Mouse (Mus musculus) lung, adult 18-20 months (tissue): ENCODE results near the gene Pafah2.
"Not testable (repeated sequence)": the region's sequence is repeated elsewhere in the genome, so short reads cannot be mapped to it uniquely, and the experiment has no call there.

ENCODE experiments used
- DNase-seq, 2 experiments: peaks; one replicate each; pipeline ENCODE4 v3.0.0; 2022; ENCODE audit warnings: mixed read lengths in 2 of 2

The Pafah2 gene

DNA sequence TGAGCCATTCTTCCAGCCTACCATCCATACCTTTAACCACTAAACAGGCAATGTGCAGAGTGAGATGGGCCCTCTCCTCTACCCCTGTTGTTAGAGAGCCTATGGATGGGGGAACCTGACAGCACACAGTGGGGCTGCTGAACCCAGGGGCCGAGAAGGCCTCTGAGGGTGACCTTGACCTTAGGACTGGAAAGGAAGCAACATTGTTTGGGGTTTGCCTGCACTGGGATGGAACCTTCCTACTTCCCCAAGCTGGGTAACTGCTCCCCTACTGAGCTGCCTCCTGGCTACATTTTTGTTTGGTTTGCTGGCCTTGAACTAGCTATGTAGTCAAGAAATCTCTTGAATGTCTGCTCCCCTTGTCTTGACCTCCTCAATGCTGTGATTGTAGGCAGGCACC lies 21.8 kb upstream of the Pafah2 start:
- no peak for DNase-seq

DNA sequence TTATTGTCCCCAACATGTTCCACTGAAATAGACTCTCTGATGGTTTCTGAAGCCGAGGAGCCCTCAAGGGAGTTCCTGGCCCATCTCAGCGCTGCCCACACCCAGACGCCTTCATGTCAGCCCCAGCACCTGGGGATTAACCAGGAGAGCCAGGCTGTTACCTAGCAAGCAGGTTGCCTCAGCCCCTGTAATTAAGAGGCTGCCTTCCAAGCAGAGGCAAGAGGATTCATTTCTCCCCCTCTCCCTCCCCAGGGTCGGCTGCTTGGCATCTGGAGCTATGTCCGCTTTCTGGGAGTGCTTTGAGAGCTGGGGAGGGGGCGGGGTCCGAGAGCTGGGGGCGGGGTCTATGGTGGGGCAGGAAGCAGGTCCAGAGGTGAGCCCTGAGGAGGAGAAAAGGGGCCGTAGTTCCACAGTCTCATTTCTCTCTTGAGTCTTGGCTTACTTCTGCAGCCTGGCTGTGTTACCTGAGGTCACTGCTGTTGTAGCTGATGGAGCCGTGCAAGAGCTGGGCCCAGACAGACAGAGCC lies 18.0 kb upstream of the Pafah2 start:
- no peak for DNase-seq

DNA sequence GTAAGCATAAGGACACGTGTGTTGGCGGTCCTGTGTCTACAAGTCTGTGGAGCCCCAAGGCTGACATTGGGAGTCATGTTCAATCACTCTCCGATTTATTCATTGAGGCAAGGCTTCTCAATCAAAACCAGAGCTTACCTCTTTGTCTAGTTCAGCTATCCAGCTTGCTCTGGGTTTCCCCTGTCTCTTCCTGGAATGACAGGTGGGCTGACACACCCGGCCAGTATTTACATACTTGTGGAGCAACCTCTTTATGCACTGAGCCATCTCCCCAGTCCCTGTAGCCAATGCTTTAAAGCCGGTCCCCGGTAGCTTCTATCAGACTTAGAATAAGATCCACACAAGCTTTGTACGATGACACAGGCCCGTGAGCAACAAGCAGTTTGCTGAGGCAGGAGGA lies 16.6 kb upstream of the Pafah2 start:
- no peak for DNase-seq

DNA sequence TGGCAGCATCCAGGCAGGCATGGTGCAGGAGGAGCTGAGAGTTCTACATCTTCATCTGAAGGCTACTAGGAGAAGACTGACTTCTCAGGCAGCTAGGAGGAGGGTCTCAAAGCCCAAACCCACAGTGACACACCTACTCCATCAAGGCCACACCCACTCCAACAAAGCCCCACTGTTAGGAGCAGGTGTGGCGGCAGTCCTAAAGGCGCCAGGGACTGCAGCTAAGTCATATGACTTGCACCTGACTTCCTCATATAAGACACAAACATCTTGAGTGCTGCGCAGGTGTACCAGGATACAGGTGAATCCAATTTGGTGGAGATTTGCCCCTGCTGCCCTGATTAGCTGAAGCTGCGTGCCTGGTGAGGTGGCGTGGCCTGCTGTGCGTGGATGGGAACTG lies 12.4 kb upstream of the Pafah2 start, which contains the start of gene Extl1:
TSS of gene Extl1 (minus strand) at position 101 of the 400 bp plus-strand sequence.
- DNase-seq = not testable (repeated sequence)

GRCm38 (mm10) chr4:134387268-134387667 lies 8.9 kb upstream of the Pafah2 start:
- no peak for DNase-seq

DNA sequence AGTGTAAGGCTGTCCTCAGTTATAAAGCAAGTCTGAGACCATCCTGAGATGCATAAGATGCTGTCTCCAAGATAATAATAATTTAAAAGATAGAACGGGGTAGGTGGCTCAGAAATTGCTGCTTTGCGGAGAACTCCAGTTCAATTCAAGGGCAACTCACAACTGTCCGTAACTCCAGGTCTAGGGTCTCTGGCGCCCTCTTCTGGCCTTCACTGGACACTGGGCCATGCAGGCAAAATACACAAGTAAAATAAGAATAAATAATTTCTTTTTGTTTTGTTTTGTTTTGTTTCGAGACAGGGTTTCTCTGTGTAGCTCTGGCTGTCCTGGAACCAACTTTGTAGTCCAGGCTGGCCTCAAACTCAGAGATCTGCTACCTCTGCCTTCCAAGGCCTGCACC lies 7.7 kb upstream of the Pafah2 start:
- peak; percentile 61 to 68 for DNase-seq

DNA sequence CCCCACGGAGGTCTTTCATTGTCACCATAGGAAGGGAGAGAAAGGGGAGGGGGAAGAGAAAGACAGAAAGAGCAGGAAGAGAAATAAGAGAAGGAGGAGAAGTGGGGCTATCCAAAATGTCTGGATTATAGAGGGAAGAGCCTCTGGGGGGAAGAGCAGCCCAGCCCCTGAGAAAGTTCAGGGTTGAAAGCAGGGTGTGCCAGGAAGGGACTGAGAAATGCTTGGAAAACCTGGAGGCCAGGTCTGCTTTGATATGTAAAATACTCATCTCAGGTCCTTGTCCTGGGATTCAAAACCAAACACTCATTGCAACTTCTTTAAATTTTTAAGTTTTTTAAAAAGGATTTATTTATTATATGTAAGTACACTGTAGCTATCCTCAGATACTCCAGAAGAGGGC lies 4.5 kb upstream of the Pafah2 start:
- no peak for DNase-seq

GRCm38 (mm10) chr4:134392595-134392994 lies 3.5 kb upstream of the Pafah2 start:
- peak; percentile 65 to 82 for DNase-seq

DNA sequence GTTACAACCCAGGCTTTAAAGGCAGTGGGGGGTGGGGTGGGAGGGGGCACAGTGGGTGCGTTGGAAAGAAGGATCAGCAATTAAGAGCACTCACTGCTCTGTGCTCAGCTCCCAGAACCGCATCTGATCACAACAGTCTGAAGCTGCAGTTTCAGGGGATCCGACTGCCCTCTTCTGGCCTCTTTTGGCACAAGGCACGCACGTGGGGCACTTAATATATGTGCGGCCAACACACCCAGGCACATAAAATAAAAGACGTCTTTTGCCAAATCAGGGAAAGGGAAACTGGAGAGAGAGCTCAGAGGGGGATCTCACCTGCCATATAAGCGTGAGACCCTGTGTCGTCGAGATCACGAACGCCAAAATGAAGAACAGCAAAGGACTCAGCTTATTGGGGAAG lies 3.1 kb upstream of the Pafah2 start:
- peak in 1 of 2 experiments; percentile 52 for DNase-seq

DNA sequence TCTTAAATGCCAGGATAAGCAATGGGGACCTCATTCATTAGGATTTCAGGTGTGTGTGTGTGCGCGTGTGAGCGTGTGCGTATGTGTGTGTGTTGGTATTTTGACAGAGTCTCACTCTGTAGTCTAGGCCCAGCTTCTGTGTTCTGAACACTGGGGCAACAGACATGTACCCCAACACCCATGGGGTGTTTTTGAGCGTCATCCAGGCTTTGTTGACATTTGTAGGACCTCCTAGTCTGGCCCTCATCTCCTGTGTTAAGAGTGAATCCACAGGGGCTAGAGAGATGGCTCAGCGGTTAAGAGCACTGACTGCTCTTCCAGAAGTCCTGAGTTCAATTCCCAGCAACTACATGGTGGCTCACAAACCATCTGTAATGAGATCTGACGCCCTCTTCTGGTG lies 978 bp upstream of the Pafah2 start:
- no peak for DNase-seq

DNA sequence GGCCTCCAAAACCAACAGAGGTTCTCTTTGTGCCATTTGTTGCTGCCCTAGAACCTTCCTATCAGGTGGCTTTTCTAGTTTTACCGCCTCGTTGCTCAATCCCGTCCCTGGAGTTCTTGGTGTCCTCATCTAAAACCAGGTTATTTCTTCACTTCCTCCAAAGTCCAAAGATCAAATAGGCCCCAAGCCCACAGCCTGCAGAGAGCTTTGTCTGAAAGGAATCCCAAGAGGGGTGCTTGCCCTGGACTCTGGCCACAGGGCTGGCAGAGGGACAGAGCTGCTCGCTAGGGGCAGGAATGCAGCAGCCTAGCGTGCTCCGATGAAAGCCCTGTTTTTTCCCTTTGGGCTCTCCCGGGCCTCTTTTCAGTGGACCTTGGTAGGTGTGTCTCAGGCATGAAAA lies 1.0 kb downstream of the Pafah2 start:
- DNase-seq = peak; percentile 88 to 92

DNA sequence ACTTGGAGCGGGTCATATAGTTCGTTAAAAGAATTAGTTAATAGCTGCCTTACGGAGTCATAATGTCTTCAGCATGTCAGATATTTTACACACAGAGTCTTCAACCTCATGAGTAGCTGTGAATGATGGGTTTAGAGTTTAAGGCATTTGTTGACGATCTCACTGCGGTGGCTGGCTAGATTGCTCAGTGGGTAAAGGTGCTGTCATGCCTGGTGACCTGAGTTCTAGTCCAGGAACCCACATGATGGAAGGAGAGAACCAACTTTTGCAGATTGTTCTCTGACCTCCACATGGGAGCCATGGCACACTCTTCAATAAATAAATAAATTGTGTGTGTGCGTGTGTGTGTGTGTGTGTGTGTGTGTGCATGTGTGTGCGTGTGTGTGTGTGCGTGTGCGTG lies 1.6 kb downstream of the Pafah2 start:
- DNase-seq = no peak

DNA sequence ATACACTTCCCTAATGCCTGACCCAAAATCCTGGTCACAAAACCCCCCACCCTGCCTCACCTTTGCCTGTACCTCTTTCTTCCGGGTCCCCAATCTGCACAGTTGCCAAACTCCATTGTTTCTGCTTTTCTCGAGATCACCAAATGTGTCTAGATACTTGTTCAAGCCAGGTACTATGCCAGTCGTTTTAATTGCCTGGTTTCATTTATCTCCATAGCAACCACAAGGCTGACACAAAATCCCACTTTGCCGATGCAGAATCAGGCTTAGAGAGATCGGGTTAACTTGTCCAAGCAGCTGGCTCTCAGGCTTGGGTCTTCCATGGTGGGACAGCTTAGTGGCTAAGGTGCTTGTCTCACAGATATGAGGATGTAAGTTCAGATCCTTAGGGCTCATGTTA lies 4.1 kb downstream of the Pafah2 start:
- no peak for DNase-seq

DNA sequence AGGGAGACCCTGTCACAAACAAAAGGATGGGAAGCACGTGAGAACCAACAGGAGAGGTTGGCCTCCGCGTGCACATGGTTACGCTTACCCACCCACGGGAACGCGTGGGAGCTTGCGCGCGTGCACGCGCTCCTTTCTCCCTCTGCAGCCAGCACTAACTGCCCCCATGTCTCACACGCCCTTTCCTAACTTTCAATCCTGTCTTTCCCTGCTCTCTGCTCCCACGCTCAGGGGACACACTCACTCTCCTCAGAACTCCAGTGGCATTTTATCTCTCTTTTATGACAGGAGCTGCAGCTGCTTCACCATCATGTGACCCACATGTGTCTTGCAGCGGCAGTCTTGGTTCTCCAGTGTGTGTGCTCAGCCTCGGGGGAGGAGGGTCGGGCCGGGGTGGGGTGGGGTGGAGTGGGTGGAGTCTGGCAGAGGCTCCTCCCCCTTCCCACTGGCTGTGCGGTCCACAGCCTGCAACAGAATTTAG lies 5.1 kb downstream of the Pafah2 start:
- peak; percentile 56 to 62 for DNase-seq

- DNase-seq = peak in 1 of 2 experiments; percentile 32
Measured at GRCm38 (mm10) chr4:134401856-134402570, 5.9 kb downstream of the Pafah2 start.

DNA sequence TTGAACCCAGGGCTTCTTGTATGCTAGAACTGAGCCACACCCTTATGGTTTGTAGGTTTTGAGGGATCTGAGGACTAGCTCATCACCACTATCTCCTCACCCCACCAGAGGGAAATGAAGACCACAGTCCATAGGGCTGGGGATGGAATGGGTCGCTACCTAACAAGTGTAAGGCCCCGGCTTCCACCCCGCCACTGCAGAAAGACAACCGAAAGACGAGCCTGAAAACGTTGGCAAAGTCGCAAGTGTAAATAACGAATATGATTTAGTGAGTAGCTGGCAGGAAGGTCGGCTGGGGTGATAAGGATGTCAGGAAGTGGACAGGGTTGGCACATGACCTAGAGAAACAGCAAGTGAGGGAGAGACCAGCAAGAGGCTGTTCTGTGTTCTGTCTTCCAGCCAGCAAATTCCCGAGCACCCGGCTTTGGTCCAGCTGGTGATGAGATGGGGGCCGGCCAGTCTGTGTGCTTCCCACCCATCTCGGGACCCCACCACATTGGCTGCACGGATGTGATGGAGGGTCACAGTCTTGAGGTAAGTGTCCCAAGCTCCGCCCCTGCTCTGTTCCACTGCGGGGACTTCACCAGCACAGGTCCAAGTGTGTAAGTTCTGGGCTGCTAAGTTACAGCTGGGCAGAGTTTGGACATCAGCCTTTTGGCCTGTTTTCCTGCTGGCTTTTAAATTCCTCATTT lies 6.6 kb downstream of the Pafah2 start:
- DNase-seq = peak; percentile 71 to 78

DNA sequence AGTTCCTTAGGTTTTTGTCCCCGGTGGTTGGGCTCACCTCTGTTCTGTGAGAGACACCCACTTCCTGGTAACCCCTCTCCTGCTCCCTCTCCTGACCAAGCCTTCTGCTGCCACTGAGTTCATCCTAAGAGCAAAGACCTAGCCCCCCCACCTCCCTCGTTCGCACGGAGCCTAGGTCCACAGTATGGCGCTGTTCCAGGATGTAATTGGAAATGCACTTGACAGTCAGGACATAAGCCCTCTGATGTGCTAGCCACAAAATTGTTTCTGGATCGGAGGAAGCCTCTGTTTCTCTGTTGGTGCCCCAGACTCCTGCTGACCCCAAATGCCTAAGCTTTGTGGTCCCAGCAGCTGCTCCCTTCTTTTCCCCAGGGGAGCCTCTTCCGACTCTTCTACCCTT lies 7.6 kb downstream of the Pafah2 start:
- DNase-seq = no peak

GRCm38 (mm10) chr4:134409286-134409685 lies 13.2 kb downstream of the Pafah2 start:
- no peak for DNase-seq

DNA sequence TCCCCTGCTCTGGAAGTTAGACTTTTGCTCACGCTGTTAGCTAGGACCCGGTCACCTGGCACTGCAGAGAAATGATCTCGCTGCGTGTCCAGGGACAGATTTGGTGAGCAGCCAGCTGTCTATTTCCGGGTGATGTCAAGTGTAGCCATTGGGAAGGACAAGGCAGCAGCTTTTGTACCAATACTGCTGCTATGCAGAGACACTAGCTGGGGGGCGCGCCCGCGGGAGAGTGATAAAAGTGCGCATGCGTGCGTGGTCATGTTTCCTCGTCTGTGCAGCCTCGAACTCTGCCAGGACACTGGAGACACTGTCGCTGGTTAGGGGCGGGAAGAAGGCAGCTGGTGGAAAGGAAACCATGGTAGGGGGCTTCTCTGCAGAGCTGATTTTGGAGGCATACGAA lies 20.1 kb downstream of the Pafah2 start:
- DNase-seq = no peak

DNA sequence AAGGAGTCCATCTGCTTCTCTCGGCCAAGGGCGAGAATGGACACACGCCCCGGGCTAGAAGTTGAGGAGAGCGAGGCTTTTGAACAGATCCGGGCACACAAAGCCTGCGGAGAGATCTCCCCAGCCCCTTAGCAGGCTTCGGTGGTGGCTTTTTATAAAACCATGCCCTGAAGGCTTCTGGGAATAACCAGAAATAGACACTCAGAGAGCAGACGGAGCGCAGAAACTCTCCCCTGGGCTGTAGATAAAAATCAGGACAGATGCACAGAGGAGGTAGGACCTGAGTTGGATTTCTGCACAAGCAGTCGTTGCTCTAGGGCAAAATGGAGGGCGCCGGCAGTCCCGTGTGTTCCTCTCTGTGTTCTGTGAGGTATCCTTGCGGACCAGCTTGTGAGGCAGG lies 20.5 kb downstream of the Pafah2 start:
- DNase-seq = no peak

DNA sequence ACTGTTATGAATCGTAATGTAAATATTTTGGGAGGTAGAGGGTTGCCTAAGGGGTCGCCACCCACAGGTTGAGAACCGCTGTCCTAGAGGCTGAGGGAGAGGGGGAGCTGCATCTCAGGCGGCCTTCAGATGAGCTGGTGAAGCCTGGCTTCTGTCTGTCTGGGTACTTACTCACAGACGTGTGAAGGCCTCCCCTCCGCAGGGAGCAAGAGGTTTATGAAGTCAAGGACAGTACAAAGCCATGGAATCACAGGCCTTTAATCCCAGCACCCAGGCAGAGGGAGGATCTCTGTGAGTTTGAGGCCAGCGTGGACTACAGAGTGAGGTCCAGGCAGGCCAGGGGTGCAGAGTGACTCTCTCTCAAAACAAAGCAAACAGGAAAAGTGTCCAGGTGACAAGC lies 21.0 kb downstream of the Pafah2 start:
- no peak for DNase-seq

DNA sequence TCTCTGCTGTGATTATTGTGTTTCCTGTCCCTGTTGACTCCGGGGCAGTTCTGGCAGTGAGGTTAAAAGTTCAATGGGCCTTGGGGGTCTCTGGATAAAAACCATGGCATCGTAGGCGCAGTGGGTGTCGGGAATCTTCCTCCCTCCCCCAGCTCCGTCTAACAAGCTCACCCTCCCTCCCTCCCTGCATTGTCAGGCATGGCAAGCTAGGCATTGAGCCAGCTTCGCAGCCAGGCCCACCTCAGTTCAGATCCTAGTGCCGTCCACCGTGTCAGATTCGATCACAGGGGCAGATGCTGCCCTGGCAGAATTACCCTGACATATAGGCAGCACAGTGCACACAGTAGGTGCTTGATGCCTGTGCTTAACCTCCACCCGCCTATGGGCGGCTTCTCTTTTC lies 25.9 kb downstream of the Pafah2 start:
- DNase-seq = no peak

GRCm38 (mm10) chr4:134423949-134424348 lies 27.8 kb downstream of the Pafah2 start:
- no peak for DNase-seq

GRCm38 (mm10) chr4:134425088-134425487 lies 29.0 kb downstream of the Pafah2 start:
- DNase-seq = no peak
